Mouse (Mus musculus) layer of hippocampus, postnatal 36 days (tissue): ENCODE data around the gene Myh6. TPM values are rescaled to one million over a fixed set of nuclear protein-coding genes. Genes with fewer than 3 reads are reported as not detected.

ENCODE experiments used
- microRNA-seq, 2 experiments: library from miRNA; unstranded; fragments of <30 nt; microRNA quantifications; one replicate each; pipeline ENCODE4 v1.2.0; 2021
- total RNA-seq, 2 experiments: library from RNA; stranded (reverse); gene quantifications; 2 replicates each; pipeline ENCODE4 v1.2.3; 2021

The Myh6 gene
- total RNA-seq, 2 experiments from 2014 or later = 1.1 to 2.3 TPM

Small RNAs within 50 kb of the gene (microRNA-seq; reads per million reads assigned to microRNA genes)
- gene Mir208a = 0.30 to 0.63 reads per million in 2 experiments
- 1.3 to 1.8 reads per million in 2 experiments for gene Mir208b

Other genes with a start within 250 kb of the Myh6 start
- gene Slc7a8, start 185.0 kb downstream of the Myh6 start, total RNA-seq = 10 to 100 TPM; 49.1 to 50.1 TPM
- gene Rnf212b, start 152.8 kb downstream of the Myh6 start, total RNA-seq = not detected
- gene Homez, start 96.0 kb downstream of the Myh6 start, total RNA-seq = 10 to 100 TPM; 21.2 to 25.8 TPM
- gene Ppp1r3e, start 89.4 kb downstream of the Myh6 start, total RNA-seq = 10 to 100 TPM; 17.9 to 20.7 TPM
- 100 to 1,000 TPM; 120 to 126 TPM for gene Bcl2l2, start 83.5 kb downstream of the Myh6 start, total RNA-seq
- 10 to 100 TPM in 1 of 2 experiments, 1 to 10 TPM in 1; 7.5 to 14.5 TPM for gene Gm20521, start 83.5 kb downstream of the Myh6 start, total RNA-seq
- 100 to 1,000 TPM; 231 to 275 TPM for gene Pabpn1, start 74.4 kb downstream of the Myh6 start, total RNA-seq
- 100 to 1,000 TPM; 661 to 670 TPM for gene Slc22a17, start 53.8 kb downstream of the Myh6 start, total RNA-seq
- gene Efs, start 40.8 kb downstream of the Myh6 start, total RNA-seq = 10 to 100 TPM; 10.3 to 11.7 TPM
- not detected for gene Il25, start 34.2 kb downstream of the Myh6 start, total RNA-seq
- 10 to 100 TPM; 70.3 to 80.4 TPM for gene Cmtm5, start 30.7 kb downstream of the Myh6 start, total RNA-seq
- gene Gm17428, start 10.0 kb upstream of the Myh6 start, total RNA-seq = not detected
- 1 to 10 TPM; 7.9 to 9.2 TPM for gene Myh7, start 27.7 kb upstream of the Myh6 start, total RNA-seq
- gene Ngdn, start 48.5 kb upstream of the Myh6 start, total RNA-seq = 10 to 100 TPM; 30.7 to 33.8 TPM
- gene Zfhx2, start 125.4 kb upstream of the Myh6 start, total RNA-seq = 10 to 100 TPM; 52.0 to 64.3 TPM
- gene Thtpa, start 127.9 kb upstream of the Myh6 start, total RNA-seq = 10 to 100 TPM; 18.2 to 19.6 TPM
- 10 to 100 TPM; 17.4 to 19.2 TPM for gene Ap1g2, start 139.7 kb upstream of the Myh6 start, total RNA-seq
- gene Jph4, start 150.0 kb upstream of the Myh6 start, total RNA-seq = 100 to 1,000 TPM; 447 to 471 TPM